Mouse (Mus musculus): ENCODE data around the gene Eif3k.

DNA sequence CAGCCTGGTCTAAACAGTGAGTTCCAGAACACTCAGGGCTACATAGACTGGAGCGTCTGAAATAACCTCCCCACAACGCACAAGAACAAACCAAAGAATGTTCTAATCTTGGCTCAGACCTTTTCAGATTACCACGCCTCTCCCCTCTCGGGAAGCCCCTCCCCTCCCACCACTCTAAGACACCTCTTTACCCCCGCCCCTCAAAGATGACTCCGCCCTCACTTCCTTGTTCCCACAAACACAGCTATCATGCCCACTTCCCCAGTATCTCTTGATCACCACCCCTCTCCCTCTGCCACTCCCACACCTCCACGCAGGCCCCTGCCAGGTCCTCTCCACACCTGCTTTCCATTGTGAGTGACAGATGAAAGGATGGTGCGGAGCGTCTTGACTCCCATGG is 27.1 kb upstream of the Eif3k start:
- TF ChIP-seq ZC3H11A (IDR thresholded peaks at IDR 0.05; ENCODE audit: borderline replicate concordance, low read depth, low read length) (no peak), ZNF384 (IDR thresholded peaks at IDR 0.05; ENCODE audit: low read depth, low read length) (no peak), CHD2 (IDR thresholded peaks at IDR 0.05; ENCODE audit: low read depth, low read length) (no peak)

Data from ES-E14 (cell line).